Mouse (Mus musculus) bone marrow, adult 2 months (tissue): Measurements from ENCODE around the gene Gm45021.

Experiments
- CTCF ChIP-seq: fragments of 200-500 bp; IDR thresholded peaks from 2 replicates; pipeline ENCODE4 v1.5.1; 2011; ENCODE audit warnings: low read length, control low read depth; ENCODE audit not compliant: control insufficient read depth, insufficient read depth
- POLR2A ChIP-seq: fragments of 200-500 bp; IDR thresholded peaks from 2 replicates; pipeline ENCODE4 v1.6.1; 2011; ENCODE audit warnings: low read depth, mild to moderate bottlenecking, control low read depth, low read length, borderline replicate concordance; ENCODE audit not compliant: control insufficient read depth

DNA sequence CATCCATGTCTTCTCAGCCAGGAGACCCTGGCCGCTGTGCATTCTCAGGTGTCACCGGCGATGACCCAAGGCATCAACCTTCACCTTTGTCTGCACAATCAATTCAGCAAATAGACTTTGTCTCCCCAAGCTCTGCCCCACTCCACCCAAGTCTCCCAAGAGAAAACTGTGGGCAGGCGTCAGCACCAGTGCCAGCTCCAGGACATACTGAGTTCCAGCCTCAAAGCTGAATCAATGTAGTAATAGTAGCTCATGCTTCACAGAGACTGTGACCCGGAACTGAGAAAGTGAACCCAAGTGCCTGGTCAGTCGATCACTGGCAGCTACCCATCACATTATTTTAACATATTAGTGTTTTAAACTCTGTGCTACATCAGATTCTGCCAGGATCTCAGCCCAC is 41.1 kb upstream of the Gm45021 start:
- TF ChIP-seq POLR2A (no peak), CTCF (no peak)
